Mouse (Mus musculus) heart, embryonic 16.5 days (tissue): ENCODE measurements at regions not wholly inside any gene's neighbourhood (a gene's known extent, or its start where the extent isn't known, plus 50 kb on each side); places are given as distances from the start of the nearest gene placed in this dataset.

Source experiments
- ATAC-seq: fragments of 200-750 bp; cut with Nextera tagmentation; replicated peaks from 2 replicates; pipeline ENCODE4 v1.8.0; 2017; ENCODE audit warnings: moderate number of reproducible peaks; ENCODE audit not compliant: insufficient read depth, low FRiP score; ENCODE audit errors: extremely low read depth
- H3K27ac ChIP-seq: fragments of 300-500 bp; sonication (generic); 2 replicates; pipeline ENCODE4 v1.5.1; 2014; ENCODE audit warnings: mild to moderate bottlenecking, low read length, control low read depth, moderate library complexity
- H3K27me3 ChIP-seq: fragments of 300-500 bp; sonication (generic); 2 replicates; pipeline ENCODE4 v1.6.1; 2014; ENCODE audit warnings: low read length, mixed read lengths; ENCODE audit not compliant: control insufficient read depth, insufficient read depth
- H3K36me3 ChIP-seq: fragments of 300-500 bp; sonication (generic); 2 replicates; pipeline ENCODE4 v1.6.1; 2014; ENCODE audit not compliant: control insufficient read depth, insufficient read depth
- H3K4me1 ChIP-seq: fragments of 300-500 bp; sonication (generic); 2 replicates; pipeline ENCODE4 v1.6.1; 2014; ENCODE audit warnings: low read length, mixed read lengths; ENCODE audit not compliant: control insufficient read depth, insufficient read depth
- H3K4me2 ChIP-seq: fragments of 300-500 bp; sonication (generic); 2 replicates; pipeline ENCODE4 v1.6.1; 2014; ENCODE audit warnings: low read depth, mild to moderate bottlenecking, control low read depth, low read length
- H3K4me3 ChIP-seq: fragments of 300-500 bp; sonication (generic); 2 replicates; pipeline ENCODE4 v1.5.1; 2014; ENCODE audit warnings: mild to moderate bottlenecking, control low read depth, low read length
- H3K9ac ChIP-seq: fragments of 300-500 bp; sonication (generic); 2 replicates; pipeline ENCODE4 v1.6.1; 2014; ENCODE audit warnings: low read length, control low read depth
- H3K9me3 ChIP-seq: fragments of 300-500 bp; sonication (generic); replicated peaks from 2 replicates; pipeline ENCODE4 v1.6.1; 2016; ENCODE audit warnings: low read length; ENCODE audit not compliant: control insufficient read depth
- WGBS: fragments of 180-500 bp; shearing (Covaris S2); extraction: QIAGEN DNeasy Blood & Tissue Kit; methylation state at CpG from one replicate; pipeline ENCODE4 v1.1.7; 2014; 5-methylcytosine and 5-hydroxymethylcytosine counted together

DNA sequence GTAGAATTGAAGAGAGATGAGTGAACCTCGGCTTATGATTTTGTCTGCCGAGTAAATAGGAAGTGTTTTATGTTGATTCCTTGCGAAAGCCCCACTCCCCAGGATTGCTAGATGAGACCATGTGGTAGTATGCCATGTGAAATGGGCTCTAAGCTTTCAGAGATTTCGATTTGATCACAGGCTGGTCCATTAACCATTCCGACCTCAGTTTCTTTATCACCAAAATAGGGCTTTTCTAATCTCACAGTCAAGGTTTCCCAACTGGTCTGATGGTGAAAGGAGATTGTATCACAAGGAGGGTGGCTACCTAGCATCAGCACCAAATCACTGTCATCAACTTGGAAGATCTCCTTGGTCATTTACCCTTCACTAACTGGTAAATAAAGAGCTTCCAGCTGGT, 312.0 kb upstream of the Ubash3b start:
- Histone ChIP-seq H3K27me3 (no peaks in the 10 kb centered on the region), H3K27ac (no peak overlapping the region), H3K4me1 (peaks cover 7% of the 10 kb centered on the region; the same call in 1 of the 2 replicates), H3K36me3 (no peaks in the 10 kb centered on the region), H3K4me2 (no peak overlapping the region), H3K9ac (no peak overlapping the region), H3K4me3 (no peak overlapping the region), H3K9me3 (no peaks in the 10 kb centered on the region)
- ATAC-seq: no peak
- 86% methylated on average over 5 of the region's 5 CpGs for WGBS

DNA sequence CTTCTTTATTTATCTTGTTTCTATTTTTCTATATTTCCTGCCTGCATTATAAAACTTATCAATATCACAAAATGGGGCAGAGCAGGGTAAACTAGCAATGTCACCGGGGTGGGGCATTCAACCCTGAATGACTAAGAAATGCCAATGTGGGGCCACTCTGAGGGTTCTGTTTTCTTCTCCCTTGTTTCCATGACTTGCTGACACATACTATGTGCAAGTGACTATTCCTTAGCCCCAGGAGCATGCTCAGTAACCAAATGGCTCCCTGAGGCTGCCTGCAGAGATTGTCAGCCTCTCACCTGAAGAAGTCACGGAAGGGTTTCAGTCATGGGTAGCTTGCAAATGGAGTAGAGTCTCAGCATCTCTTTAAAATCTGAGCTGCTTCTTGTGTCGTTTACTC, 309.8 kb upstream of the Ubash3b start:
- Histone ChIP-seq H3K4me2 (no peak overlapping the region), H3K4me3 (no peak overlapping the region), H3K27ac (no peak overlapping the region), H3K9me3 (no peaks in the 10 kb centered on the region), H3K9ac (no peak overlapping the region), H3K36me3 (no peaks in the 10 kb centered on the region), H3K27me3 (no peaks in the 10 kb centered on the region), H3K4me1 (peaks cover 7% of the 10 kb centered on the region; the same call in 1 of the 2 replicates)
- WGBS: 85% methylated on average over 3 of the region's 3 CpGs
- no peak for ATAC-seq

DNA sequence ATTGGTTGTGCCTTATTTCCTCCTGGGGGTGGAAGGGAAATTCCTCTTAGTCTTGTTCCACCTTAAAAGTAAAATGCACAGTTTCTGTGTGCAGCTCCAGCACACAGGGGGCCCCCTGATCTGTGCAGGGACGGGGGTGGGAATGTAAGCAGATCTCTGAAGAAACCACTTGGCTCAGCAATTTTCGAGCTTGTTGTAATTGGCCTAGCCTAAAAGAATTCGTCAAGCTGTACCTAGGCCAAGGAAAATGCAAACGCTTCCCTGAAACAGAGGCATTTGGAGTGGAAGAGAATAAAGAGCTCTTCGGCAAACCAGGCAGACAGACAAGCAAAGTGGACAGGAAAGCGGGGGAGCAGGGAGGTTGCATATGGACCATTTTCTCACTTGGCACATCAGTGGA, 308.5 kb upstream of the Ubash3b start:
- H3K27me3 ChIP-seq: no peaks in the 10 kb centered on the region
- H3K4me2 ChIP-seq: no peak overlapping the region
- 57% methylated on average over 6 of the region's 6 CpGs for WGBS
- peak overlapping the region; percentile 72 for H3K27ac ChIP-seq
- H3K36me3 ChIP-seq: no peaks in the 10 kb centered on the region
- ATAC-seq: peak; percentile 55
- H3K9ac ChIP-seq: no peak overlapping the region
- H3K4me1 ChIP-seq: peaks cover 5% of the 10 kb centered on the region; the same call in 1 of the 2 replicates
- H3K9me3 ChIP-seq: no peaks in the 10 kb centered on the region
- H3K4me3 ChIP-seq: no peak overlapping the region

DNA sequence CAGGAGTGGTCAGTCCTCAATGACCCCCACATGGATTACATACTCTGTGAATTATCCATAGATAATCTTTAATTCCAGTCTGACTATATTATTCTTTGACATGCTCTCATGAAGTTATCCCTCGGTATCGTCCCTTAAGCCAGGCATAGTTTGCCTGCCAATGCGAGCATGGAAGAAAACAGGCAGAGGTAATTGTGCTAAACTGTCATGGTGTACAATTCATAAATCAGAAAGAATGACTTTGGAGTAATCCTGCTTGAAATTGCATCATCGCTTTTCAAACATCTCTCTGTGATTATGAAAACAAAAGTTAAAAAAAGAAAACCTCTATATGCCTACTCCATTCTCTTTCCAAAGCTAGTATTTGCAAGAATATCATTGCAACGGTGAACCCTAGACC, 307.9 kb upstream of the Ubash3b start:
- Histone ChIP-seq H3K4me2 (no peak overlapping the region), H3K9me3 (no peaks in the 10 kb centered on the region), H3K4me3 (no peak overlapping the region), H3K9ac (no peak overlapping the region), H3K27me3 (no peaks in the 10 kb centered on the region), H3K36me3 (no peaks in the 10 kb centered on the region), H3K4me1 (0 out of 2 replicates have a peak, but pooled peaks cover 1% of the 10 kb centered on the region), H3K27ac (peak overlapping the region; percentile 63)
- WGBS: 73% methylated on average over 5 of the region's 5 CpGs
- ATAC-seq: no peak

DNA sequence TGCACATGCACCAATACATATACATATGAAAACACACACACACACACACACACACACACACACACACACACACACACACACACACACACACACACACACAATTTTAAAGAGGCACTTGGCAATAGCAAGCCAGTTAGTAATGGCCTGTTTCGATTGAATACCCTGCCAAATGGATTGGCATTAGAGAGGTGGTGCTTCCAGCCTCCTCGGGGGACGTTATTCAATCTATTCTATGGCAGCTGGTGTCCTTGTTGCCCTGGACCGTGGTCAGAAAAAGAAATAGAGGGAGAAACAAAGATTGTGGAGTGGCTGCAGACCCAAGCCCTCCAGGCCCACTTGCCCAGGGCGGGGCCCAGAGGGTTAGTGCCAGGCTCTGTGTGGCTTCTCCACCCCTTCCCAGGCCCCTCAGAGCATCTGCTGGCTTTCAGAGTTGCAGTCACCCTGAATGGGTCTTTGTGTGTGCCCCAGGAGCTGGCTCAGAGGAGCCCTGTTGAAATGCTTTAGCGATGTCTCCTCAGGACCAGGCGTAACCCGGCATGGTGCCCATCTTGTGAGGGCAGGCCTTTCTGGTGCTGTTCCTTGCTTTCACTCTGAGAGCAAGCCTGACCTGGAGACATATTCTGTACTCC, 302.7 kb upstream of the Ubash3b start:
- H3K27ac ChIP-seq: no peak overlapping the region
- 84% methylated on average over 8 of the region's 8 CpGs for WGBS
- ATAC-seq: no peak

DNA sequence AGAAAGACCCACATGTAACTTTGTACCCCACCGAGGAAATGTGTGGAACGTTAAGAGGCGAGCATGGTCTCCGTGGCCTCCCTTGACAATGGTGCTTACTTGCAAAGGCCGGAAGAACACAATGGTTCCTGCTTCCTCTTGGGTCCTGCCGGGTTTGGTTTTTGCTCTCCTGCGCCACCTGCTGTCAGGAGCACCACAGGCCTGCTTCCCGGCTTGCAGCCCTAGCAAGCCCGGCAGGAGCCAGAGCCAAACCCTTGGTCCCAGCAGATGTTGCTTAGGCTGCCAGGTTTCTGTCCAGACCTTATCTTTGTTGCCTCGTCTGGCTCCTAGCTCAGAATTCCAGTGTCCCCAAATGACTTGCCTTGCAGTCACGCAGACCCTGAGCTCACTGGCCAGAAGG, 300.2 kb upstream of the Ubash3b start:
- Histone ChIP-seq H3K27me3 (no peaks in the 10 kb centered on the region), H3K36me3 (no peaks in the 10 kb centered on the region), H3K9ac (no peak overlapping the region), H3K4me3 (no peak overlapping the region), H3K4me2 (no peak overlapping the region; the same call in 1 of the 2 replicates), H3K4me1 (peaks cover 8% of the 10 kb centered on the region; the same call in 1 of the 2 replicates), H3K9me3 (no peaks in the 10 kb centered on the region), H3K27ac (peak overlapping the region; percentile 72)
- 7% methylated on average over 11 of the region's 11 CpGs for WGBS
- ATAC-seq: peak; percentile 92

More for the DNA sequence above, 302.7 kb upstream of the Ubash3b start:
- H3K27me3 ChIP-seq: no peaks in the 10 kb centered on the region
- no peaks in the 10 kb centered on the region for H3K36me3 ChIP-seq
- H3K4me3 ChIP-seq: no peak overlapping the region
- no peak overlapping the region for H3K9ac ChIP-seq
- no peak overlapping the region for H3K4me2 ChIP-seq
- H3K4me1 ChIP-seq: peaks cover 8% of the 10 kb centered on the region; the same call in 1 of the 2 replicates
- no peaks in the 10 kb centered on the region for H3K9me3 ChIP-seq

DNA sequence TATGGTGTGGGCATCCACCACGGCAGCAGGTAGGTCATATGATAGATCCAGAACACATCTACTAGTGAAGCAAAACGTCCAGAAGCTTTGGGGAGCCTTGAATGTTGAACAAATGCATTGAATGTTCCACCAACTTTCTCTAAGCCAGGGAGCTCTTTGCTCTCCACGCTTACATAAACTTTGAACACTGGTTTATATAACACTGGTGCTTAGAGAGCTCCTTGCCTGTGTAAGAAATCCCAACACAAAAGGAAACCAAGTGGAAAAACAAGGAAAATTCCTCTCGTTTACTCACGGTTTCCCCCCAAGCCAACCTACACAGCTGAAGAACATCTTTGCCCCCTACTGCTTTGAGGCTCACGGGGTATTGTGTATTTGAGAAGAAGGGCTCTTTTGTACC, 299.2 kb upstream of the Ubash3b start:
- Histone ChIP-seq H3K36me3 (no peaks in the 10 kb centered on the region), H3K4me2 (no peak overlapping the region), H3K27ac (no peak overlapping the region), H3K4me1 (peaks cover 8% of the 10 kb centered on the region; the same call in 1 of the 2 replicates), H3K9ac (no peak overlapping the region), H3K4me3 (no peak overlapping the region), H3K27me3 (no peaks in the 10 kb centered on the region), H3K9me3 (no peaks in the 10 kb centered on the region)
- WGBS: 85% methylated on average over 6 of the region's 6 CpGs
- no peak for ATAC-seq

DNA sequence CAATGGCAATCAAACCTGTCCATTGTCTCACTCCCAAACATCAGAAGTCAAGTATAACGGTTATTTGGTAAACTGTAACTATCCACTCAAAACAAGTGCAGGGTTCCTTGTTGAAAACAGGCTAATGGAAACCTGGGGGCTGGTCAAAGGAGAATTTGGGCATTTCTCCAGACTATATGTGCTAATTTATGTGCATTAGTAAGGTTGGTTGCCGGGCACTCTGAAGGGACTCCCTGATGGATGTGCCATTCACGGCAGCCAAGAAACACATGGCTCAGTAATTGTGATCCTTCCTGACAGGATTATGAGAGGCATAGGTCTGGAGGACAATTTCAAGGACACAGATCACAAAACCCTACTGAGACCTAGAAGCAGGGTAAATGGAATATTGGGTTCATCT, 295.5 kb upstream of the Ubash3b start:
- Histone ChIP-seq H3K9ac (no peak overlapping the region), H3K4me3 (no peak overlapping the region), H3K27me3 (no peaks in the 10 kb centered on the region), H3K9me3 (no peaks in the 10 kb centered on the region), H3K4me2 (no peak overlapping the region), H3K36me3 (no peaks in the 10 kb centered on the region), H3K4me1 (peaks cover 7% of the 10 kb centered on the region; the same call in 1 of the 2 replicates), H3K27ac (no peak overlapping the region)
- 77% methylated on average over 3 of the region's 3 CpGs for WGBS
- no peak for ATAC-seq

DNA sequence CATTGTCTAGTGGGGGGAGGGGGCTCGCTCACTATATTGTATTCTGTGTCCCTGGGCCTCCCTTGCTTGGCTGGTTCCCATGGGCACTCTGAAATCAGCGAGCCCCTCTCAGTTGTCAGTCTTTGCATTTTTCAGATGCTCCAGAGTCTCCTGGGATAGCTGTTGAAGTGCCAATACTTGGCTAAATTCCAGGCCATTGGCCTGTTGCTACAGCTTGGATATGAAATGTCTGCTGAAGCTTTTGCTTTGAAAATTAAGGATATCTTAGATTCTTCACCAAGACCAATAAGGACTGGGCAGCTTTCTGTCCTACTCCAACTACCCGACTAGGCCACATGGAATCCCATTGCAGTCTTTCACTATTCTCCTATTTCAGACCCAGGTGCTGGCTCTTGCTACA, 290.2 kb upstream of the Ubash3b start:
- no peak for ATAC-seq
- H3K9me3 ChIP-seq: no peaks in the 10 kb centered on the region
- 37% methylated on average over 3 of the region's 3 CpGs for WGBS

More for the DNA sequence above, 290.2 kb upstream of the Ubash3b start:
- no peak overlapping the region for H3K9ac ChIP-seq
- H3K36me3 ChIP-seq: no peaks in the 10 kb centered on the region
- H3K4me3 ChIP-seq: no peak overlapping the region
- no peak overlapping the region for H3K27ac ChIP-seq
- no peak overlapping the region for H3K4me2 ChIP-seq
- peaks cover 24% of the 10 kb centered on the region for H3K4me1 ChIP-seq
- H3K27me3 ChIP-seq: no peaks in the 10 kb centered on the region
